Mouse (Mus musculus) kidney, embryonic 15.5 days (tissue): ENCODE results near the gene C2. TPM values are rescaled to one million over a fixed set of nuclear protein-coding genes. Genes with fewer than 3 reads are reported as not detected.

Source experiments
- ATAC-seq: fragments of 200-750 bp; cut with Nextera tagmentation; replicated peaks from 2 replicates; pipeline ENCODE4 v1.8.0; 2017; ENCODE audit warnings: moderate TSS enrichment; ENCODE audit not compliant: low FRiP score
- H3K27ac ChIP-seq: fragments of 300-500 bp; sonication (generic); 2 replicates; pipeline ENCODE4 v1.5.1; 2015; ENCODE audit warnings: mild to moderate bottlenecking, inconsistent platforms
- H3K27me3 ChIP-seq: fragments of 300-500 bp; sonication (generic); 2 replicates; pipeline ENCODE4 v1.6.1; 2015; ENCODE audit warnings: inconsistent platforms
- H3K36me3 ChIP-seq: fragments of 300-500 bp; sonication (generic); 2 replicates; pipeline ENCODE4 v1.6.1; 2015; ENCODE audit warnings: inconsistent platforms
- H3K4me1 ChIP-seq: fragments of 300-500 bp; sonication (generic); 2 replicates; pipeline ENCODE4 v1.6.1; 2015; ENCODE audit warnings: inconsistent platforms
- H3K4me2 ChIP-seq: fragments of 300-500 bp; sonication (generic); 2 replicates; pipeline ENCODE4 v1.6.1; 2015; ENCODE audit warnings: moderate library complexity, mild to moderate bottlenecking, inconsistent platforms
- H3K4me3 ChIP-seq: fragments of 300-500 bp; sonication (generic); replicated peaks from 2 replicates; pipeline ENCODE4 v1.5.1; 2015; ENCODE audit warnings: mild to moderate bottlenecking, inconsistent platforms
- H3K9ac ChIP-seq: fragments of 300-500 bp; sonication (generic); 2 replicates; pipeline ENCODE4 v1.6.1; 2015; ENCODE audit warnings: mild to moderate bottlenecking, inconsistent platforms
- H3K9me3 ChIP-seq: fragments of 300-500 bp; sonication (generic); replicated peaks from 2 replicates; pipeline ENCODE4 v1.6.1; 2016; ENCODE audit warnings: inconsistent platforms
- WGBS: fragments of 180-500 bp; shearing (Covaris S2); methylation state at CpG from one replicate; pipeline ENCODE4 v1.1.7; 2015; ENCODE audit warnings: mixed read lengths; 5-methylcytosine and 5-hydroxymethylcytosine counted together
- polyA plus RNA-seq: library from polyadenylated mRNA; unstranded; fragments of >200 nt; fragmentation: Nextera tagmentation; extraction: Ambion mirVana; gene quantifications from 2 replicates; pipeline ENCODE4 v1.2.1, GENCODE M21; 2015

C2 gene
- polyA plus RNA-seq, 1 experiment from 2014 or later, result 3.6 TPM

GRCm38 (mm10) chr17:34862416-34863081 is 35.5 kb downstream of the C2 start, which contains the start of gene Cfb:
Gene Cfb (minus strand): TSS chr17:34862518.
- Histone ChIP-seq H3K4me3 (no peak within 1 kb of the TSS), H3K27me3 (no peaks in the 10 kb centered on the region), H3K4me1 (peaks cover 10% of the 10 kb centered on the region), H3K4me2 (0 out of 2 replicates have a peak within 1 kb of the TSS, but pooled peaks have one; percentile 4), H3K36me3 (no peaks in the 10 kb centered on the region), H3K27ac (peak within 1 kb of the TSS; percentile 37; the same call in 1 of the 2 replicates), H3K9me3 (no peaks in the 10 kb centered on the region), H3K9ac (no peak within 1 kb of the TSS)
- ATAC-seq, result no peak
- WGBS, result 36% methylated on average over 8 of the region's 8 CpGs

GRCm38 (mm10) chr17:34861704-34862415 is 36.2 kb downstream of the C2 start:
- Histone ChIP-seq H3K9ac (no peak overlapping the region), H3K27ac (peak overlapping the region; percentile 5; the same call in 1 of the 2 replicates), H3K27me3 (no peaks in the 10 kb centered on the region), H3K9me3 (no peaks in the 10 kb centered on the region), H3K4me1 (peaks cover 10% of the 10 kb centered on the region), H3K36me3 (peaks cover 3% of the 10 kb centered on the region), H3K4me2 (0 out of 2 replicates have a peak overlapping the region, but pooled peaks have one; percentile 4), H3K4me3 (no peak overlapping the region)
- 59% methylated on average over 13 of the region's 13 CpGs for WGBS
- ATAC-seq, result no peak

GRCm38 (mm10) chr17:34860514-34860913 is 37.6 kb downstream of the C2 start:
- Histone ChIP-seq H3K27me3 (no peaks in the 10 kb centered on the region), H3K9me3 (no peaks in the 10 kb centered on the region), H3K9ac (no peak overlapping the region), H3K27ac (no peak overlapping the region), H3K4me2 (no peak overlapping the region), H3K4me3 (no peak overlapping the region), H3K36me3 (peaks cover 16% of the 10 kb centered on the region), H3K4me1 (peaks cover 10% of the 10 kb centered on the region)
- no peak for ATAC-seq
- WGBS, result 79% methylated on average over 9 of the region's 9 CpGs

DNA sequence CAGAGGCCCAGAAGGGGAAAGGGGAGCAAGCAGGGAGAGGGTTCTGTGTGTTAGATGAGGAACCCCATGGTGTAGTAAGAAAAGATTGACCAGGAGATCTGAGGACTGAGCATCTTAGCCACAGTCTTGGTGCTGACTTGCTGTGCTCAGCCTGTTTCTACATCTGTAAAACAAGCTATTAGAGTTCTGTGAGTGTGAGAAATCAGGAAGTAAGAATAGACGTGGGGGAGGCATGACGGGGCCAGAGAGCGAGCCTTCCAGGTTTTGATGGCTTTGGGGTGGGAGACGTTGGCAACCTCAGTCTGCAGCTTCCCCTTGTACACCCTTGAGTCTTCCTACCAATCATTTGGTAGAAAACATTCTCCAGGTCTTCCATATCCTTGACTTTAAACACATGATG is 39.4 kb downstream of the C2 start:
- no peak overlapping the region for H3K4me2 ChIP-seq
- ATAC-seq, result no peak
- no peak overlapping the region for H3K9ac ChIP-seq
- peaks cover 34% of the 10 kb centered on the region for H3K36me3 ChIP-seq
- H3K27me3 ChIP-seq, result no peaks in the 10 kb centered on the region
- H3K27ac ChIP-seq, result no peak overlapping the region
- peaks cover 10% of the 10 kb centered on the region for H3K4me1 ChIP-seq
- WGBS, result 57% methylated on average over 4 of the region's 4 CpGs
- no peak overlapping the region for H3K4me3 ChIP-seq
- H3K9me3 ChIP-seq, result no peaks in the 10 kb centered on the region

DNA sequence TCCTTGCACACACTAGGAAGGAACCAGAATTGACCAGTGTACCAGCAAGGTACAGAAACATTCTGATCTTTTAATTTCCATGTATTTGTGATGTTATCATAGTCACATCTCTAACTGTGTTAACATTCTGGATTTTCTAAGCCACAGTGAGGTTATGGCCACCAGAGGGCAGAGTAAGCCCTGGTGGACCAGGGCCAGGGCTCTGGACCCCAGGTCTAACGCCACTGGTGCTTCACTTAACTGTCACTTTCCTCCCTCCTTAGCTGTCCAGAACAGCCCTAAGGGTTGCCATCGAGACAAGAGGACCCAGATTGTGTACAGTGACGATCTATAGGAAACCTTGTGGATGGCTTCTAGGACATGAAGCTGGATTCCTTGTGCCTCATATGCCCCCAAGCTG is 42.2 kb downstream of the C2 start:
- no peaks in the 10 kb centered on the region for H3K27me3 ChIP-seq
- no peak overlapping the region for H3K4me2 ChIP-seq
- no peak for ATAC-seq
- peaks cover 13% of the 10 kb centered on the region for H3K4me1 ChIP-seq
- H3K9me3 ChIP-seq, result no peaks in the 10 kb centered on the region
- 42% methylated on average over 3 of the region's 3 CpGs for WGBS
- H3K36me3 ChIP-seq, result peaks cover 56% of the 10 kb centered on the region
- H3K27ac ChIP-seq, result no peak overlapping the region
- H3K4me3 ChIP-seq, result no peak overlapping the region
- no peak overlapping the region for H3K9ac ChIP-seq

- H3K9me3 ChIP-seq, result no peaks in the 10 kb centered on the region
- H3K27ac ChIP-seq, result no peak overlapping the region
- H3K4me3 ChIP-seq, result no peak overlapping the region
- peaks cover 56% of the 10 kb centered on the region for H3K36me3 ChIP-seq
- peaks cover 17% of the 10 kb centered on the region for H3K4me1 ChIP-seq
- H3K4me2 ChIP-seq, result no peak overlapping the region
- no peak overlapping the region for H3K9ac ChIP-seq
- no peaks in the 10 kb centered on the region for H3K27me3 ChIP-seq
- 80% methylated on average over 3 of the region's 3 CpGs for WGBS
- ATAC-seq, result no peak
Observed at GRCm38 (mm10) chr17:34854761-34855160, 43.3 kb downstream of the C2 start.

- peaks cover 56% of the 10 kb centered on the region for H3K36me3 ChIP-seq
- peaks cover 25% of the 10 kb centered on the region for H3K4me1 ChIP-seq
- H3K4me2 ChIP-seq, result no peak overlapping the region
- H3K9ac ChIP-seq, result no peak overlapping the region
- no peaks in the 10 kb centered on the region for H3K9me3 ChIP-seq
- no peak overlapping the region for H3K27ac ChIP-seq
- no peak for ATAC-seq
- no peak overlapping the region for H3K4me3 ChIP-seq
- no peaks in the 10 kb centered on the region for H3K27me3 ChIP-seq
- WGBS, result 73% methylated on average over 8 of the region's 8 CpGs
Observed at GRCm38 (mm10) chr17:34853511-34853910, 44.6 kb downstream of the C2 start.

DNA sequence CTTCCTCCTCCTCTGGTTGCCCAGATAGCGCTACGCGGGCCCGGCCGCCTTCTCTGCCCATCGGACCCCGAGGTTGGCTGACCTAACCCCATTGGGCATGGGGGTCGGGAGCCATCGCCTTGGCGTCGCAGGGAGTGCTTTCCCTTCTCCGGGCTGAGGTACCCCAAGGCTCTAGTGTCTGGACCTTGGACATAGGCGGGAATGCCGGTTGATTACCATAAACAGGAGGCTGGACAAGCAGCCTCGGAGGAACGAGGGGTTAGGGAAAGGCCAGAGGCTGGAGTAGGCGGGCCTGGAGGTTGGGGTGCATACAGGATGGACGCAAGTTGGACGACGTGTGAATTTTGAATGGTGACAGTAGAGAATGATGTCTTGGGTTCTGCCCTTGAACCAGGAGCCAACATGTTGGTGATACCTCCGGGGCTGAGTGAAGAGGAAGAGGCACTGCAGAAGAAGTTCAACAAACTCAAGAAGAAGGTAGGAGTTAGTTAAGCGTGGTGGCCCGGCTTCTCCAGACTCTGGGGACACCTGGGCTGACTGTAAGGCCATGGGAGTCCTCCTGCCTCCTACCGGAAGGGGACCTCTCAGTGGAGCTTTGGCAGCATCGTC is 47.4 kb downstream of the C2 start:
- Histone ChIP-seq H3K4me2 (peak overlapping the region; percentile 87), H3K4me3 (peak overlapping the region; percentile 96), H3K9me3 (no peaks in the 10 kb centered on the region), H3K36me3 (peaks cover 67% of the 10 kb centered on the region), H3K27ac (peak overlapping the region; percentile 69), H3K9ac (peak overlapping the region; percentile 95), H3K4me1 (peaks cover 25% of the 10 kb centered on the region), H3K27me3 (no peaks in the 10 kb centered on the region)
- ATAC-seq, result peak; percentile 59
- 1% methylated on average over 25 of the region's 25 CpGs for WGBS

DNA sequence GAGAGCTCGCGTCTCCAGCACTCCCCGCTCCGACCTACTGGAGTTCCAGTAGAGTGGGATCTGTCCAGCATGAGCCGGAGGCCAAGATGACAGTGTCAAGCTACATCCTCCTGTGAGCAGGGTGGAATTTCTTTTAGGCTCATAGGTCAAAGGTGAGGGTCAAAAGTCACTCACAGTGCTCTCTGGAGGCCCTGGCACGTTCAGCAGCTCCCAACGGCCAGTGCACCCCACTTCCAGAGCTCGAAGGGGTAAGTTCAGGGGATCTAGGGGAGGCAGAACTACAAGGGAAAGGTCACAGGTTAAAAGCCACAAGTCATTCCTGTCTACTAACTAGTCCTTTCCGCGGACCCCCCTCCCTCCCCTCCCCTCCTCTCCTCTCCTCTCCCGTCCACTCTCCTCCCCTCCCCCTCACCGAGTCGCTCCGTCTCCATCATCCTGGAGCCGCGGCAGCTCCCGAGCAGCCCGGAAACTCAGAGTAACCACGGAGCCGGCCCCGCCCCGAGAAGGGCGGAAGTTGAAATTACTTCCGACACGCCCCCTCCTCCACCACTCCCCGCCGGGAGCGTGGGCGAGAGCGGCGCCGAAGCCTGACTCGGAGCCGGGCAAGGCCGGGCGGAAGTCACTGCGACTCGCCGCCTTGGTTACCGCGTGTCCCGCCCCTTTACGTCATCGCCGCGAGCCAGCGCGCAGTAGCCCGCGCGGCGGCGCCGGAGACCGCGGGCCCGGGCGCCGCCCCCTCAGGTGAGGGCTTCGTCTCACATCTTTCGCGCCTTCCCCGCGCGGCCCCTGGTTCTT is 48.1 kb downstream of the C2 start, which contains the start of the genes Skiv2l and Nelfe:
Gene Skiv2l, minus strand, starts transcription at position 489 of the 795 bp plus-strand sequence.
Gene Nelfe, plus strand, starts transcription at position 670 of the 795 bp plus-strand sequence.
- Histone ChIP-seq H3K4me3 (peak within 1 kb of the TSS; percentile 96), H3K27ac (peak within 1 kb of the TSS; percentile 69), H3K9ac (peak within 1 kb of the TSS; percentile 95), H3K36me3 (peaks cover 68% of the 10 kb centered on the region), H3K4me2 (peak within 1 kb of the TSS; percentile 87), H3K9me3 (no peaks in the 10 kb centered on the region), H3K27me3 (no peaks in the 10 kb centered on the region), H3K4me1 (peaks cover 25% of the 10 kb centered on the region)
- peak; percentile 96 for ATAC-seq
- under 1% methylated on average over 65 of the region's 65 CpGs for WGBS

GRCm38 (mm10) chr17:34847615-34848014 is 50.5 kb downstream of the C2 start:
- H3K4me1 ChIP-seq, result peaks cover 25% of the 10 kb centered on the region
- no peak overlapping the region for H3K4me3 ChIP-seq
- WGBS, result 91% methylated on average over 7 of the region's 7 CpGs
- H3K9ac ChIP-seq, result no peak overlapping the region
- H3K9me3 ChIP-seq, result no peaks in the 10 kb centered on the region
- H3K4me2 ChIP-seq, result no peak overlapping the region
- H3K27ac ChIP-seq, result no peak overlapping the region
- no peak for ATAC-seq
- H3K27me3 ChIP-seq, result no peaks in the 10 kb centered on the region
- H3K36me3 ChIP-seq, result peaks cover 68% of the 10 kb centered on the region

DNA sequence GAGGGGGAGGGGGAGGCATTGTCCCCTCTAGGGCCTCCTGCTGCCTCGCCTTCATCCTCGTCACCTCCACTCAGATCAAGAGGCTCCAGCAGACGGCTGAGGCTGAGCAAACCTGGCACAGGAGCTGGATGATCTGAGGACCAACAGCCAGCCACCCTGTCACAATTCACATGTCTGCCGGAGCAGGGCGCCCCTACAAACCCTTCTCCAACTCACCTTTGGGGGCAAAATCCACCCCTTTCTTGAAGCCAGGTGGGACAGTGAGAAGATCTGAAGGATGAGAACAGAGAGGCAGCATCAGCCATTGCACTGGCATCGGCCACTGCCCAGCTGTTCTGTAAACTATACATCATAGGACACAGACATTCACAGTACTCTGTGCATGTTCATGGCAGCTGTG is 50.9 kb downstream of the C2 start:
- Histone ChIP-seq H3K36me3 (peaks cover 68% of the 10 kb centered on the region), H3K4me1 (peaks cover 25% of the 10 kb centered on the region), H3K27ac (no peak overlapping the region), H3K9me3 (no peaks in the 10 kb centered on the region), H3K9ac (no peak overlapping the region), H3K4me3 (no peak overlapping the region), H3K27me3 (no peaks in the 10 kb centered on the region), H3K4me2 (no peak overlapping the region)
- 89% methylated on average over 6 of the region's 6 CpGs for WGBS
- no peak for ATAC-seq
